Mouse (Mus musculus): ENCODE measurements around the gene Sbf2. TPM values are rescaled to one million over a fixed set of nuclear protein-coding genes. Genes with fewer than 3 reads are reported as not detected.
"Not testable (repeated sequence)": the region's sequence is repeated elsewhere in the genome, so short reads cannot be mapped to it uniquely, and the experiment has no call there.

Gene Sbf2
- polyA plus RNA-seq, 1 experiment from 2014 or later: 35.4 TPM

- Histone ChIP-seq H3K4me2 (no peak overlapping the region), H3K27ac (ENCODE audit: low read depth, low read length) (no peak overlapping the region), H3K36me3 (ENCODE audit: control insufficient read depth, insufficient read depth, low read length) (no peaks in the 10 kb centered on the region), H3K4me1 (ENCODE audit: control insufficient read depth, insufficient read depth, low read length) (no peaks in the 10 kb centered on the region), H3K9me3 (replicated peaks; ENCODE audit: control insufficient read depth, low read length) (no peaks in the 10 kb centered on the region), H3K4me3 (ENCODE audit: low read depth, low read length) (no peak overlapping the region), H3K27me3 (ENCODE audit: control insufficient read depth, insufficient read depth, low read length) (no peaks in the 10 kb centered on the region), H3K9ac (ENCODE audit: low read depth, low read length) (no peak overlapping the region)
- no peak for ATAC-seq (replicated peaks; ENCODE audit: insufficient number of reproducible peaks, low FRiP score, low TSS enrichment)
- 79% methylated on average over 5 of the region's 5 CpGs for WGBS (ENCODE audit: insufficient replicate concordance)
These were observed 200.4 kb downstream of the Sbf2 start for GRCm38 (mm10) chr7:110414276-110414675.

- WGBS (ENCODE audit: insufficient replicate concordance): 70% methylated on average over 1 of the region's 1 CpGs
These were observed 212.6 kb downstream of the Sbf2 start for GRCm38 (mm10) chr7:110402092-110402491.

GRCm38 (mm10) chr7:110392576-110392975 is 222.1 kb downstream of the Sbf2 start:
- Histone ChIP-seq H3K4me2 (no peak overlapping the region), H3K9me3 (replicated peaks; ENCODE audit: control insufficient read depth, low read length) (no peaks in the 10 kb centered on the region), H3K27me3 (ENCODE audit: control insufficient read depth, insufficient read depth, low read length) (no peaks in the 10 kb centered on the region), H3K27ac (ENCODE audit: low read depth, low read length) (no peak overlapping the region), H3K4me3 (ENCODE audit: low read depth, low read length) (no peak overlapping the region), H3K36me3 (ENCODE audit: control insufficient read depth, insufficient read depth, low read length) (no peaks in the 10 kb centered on the region), H3K9ac (ENCODE audit: low read depth, low read length) (no peak overlapping the region), H3K4me1 (ENCODE audit: control insufficient read depth, insufficient read depth, low read length) (no peaks in the 10 kb centered on the region; the same call in 1 of the 2 replicates)
- 54% methylated on average over 6 of the region's 6 CpGs for WGBS (ENCODE audit: insufficient replicate concordance)
- no peak for ATAC-seq (replicated peaks; ENCODE audit: insufficient number of reproducible peaks, low FRiP score, low TSS enrichment)

More at GRCm38 (mm10) chr7:110402092-110402491, 212.6 kb downstream of the Sbf2 start:
- Histone ChIP-seq H3K36me3 (ENCODE audit: control insufficient read depth, insufficient read depth, low read length) (no peaks in the 10 kb centered on the region), H3K9ac (ENCODE audit: low read depth, low read length) (no peak overlapping the region), H3K4me3 (ENCODE audit: low read depth, low read length) (no peak overlapping the region), H3K27ac (ENCODE audit: low read depth, low read length) (no peak overlapping the region), H3K4me1 (ENCODE audit: control insufficient read depth, insufficient read depth, low read length) (no peaks in the 10 kb centered on the region), H3K27me3 (ENCODE audit: control insufficient read depth, insufficient read depth, low read length) (no peaks in the 10 kb centered on the region), H3K4me2 (no peak overlapping the region), H3K9me3 (replicated peaks; ENCODE audit: control insufficient read depth, low read length) (no peaks in the 10 kb centered on the region)
- no peak for ATAC-seq (replicated peaks; ENCODE audit: insufficient number of reproducible peaks, low FRiP score, low TSS enrichment)

- H3K9ac ChIP-seq (ENCODE audit: low read depth, low read length): no peak overlapping the region
- no peak overlapping the region for H3K4me3 ChIP-seq (ENCODE audit: low read depth, low read length)
- H3K27ac ChIP-seq (ENCODE audit: low read depth, low read length): no peak overlapping the region
- no peaks in the 10 kb centered on the region for H3K27me3 ChIP-seq (ENCODE audit: control insufficient read depth, insufficient read depth, low read length)
- WGBS (ENCODE audit: insufficient replicate concordance): 64% methylated on average over 2 of the region's 2 CpGs
- no peak for ATAC-seq (replicated peaks; ENCODE audit: insufficient number of reproducible peaks, low FRiP score, low TSS enrichment)
- no peaks in the 10 kb centered on the region for H3K9me3 ChIP-seq (replicated peaks; ENCODE audit: control insufficient read depth, low read length)
- no peaks in the 10 kb centered on the region; the same call in 1 of the 2 replicates for H3K4me1 ChIP-seq (ENCODE audit: control insufficient read depth, insufficient read depth, low read length)
- no peak overlapping the region for H3K4me2 ChIP-seq
- no peaks in the 10 kb centered on the region for H3K36me3 ChIP-seq (ENCODE audit: control insufficient read depth, insufficient read depth, low read length)
These were observed 223.1 kb downstream of the Sbf2 start for GRCm38 (mm10) chr7:110391632-110392031.

GRCm38 (mm10) chr7:110388889-110389288 is 225.8 kb downstream of the Sbf2 start:
- H3K4me3 ChIP-seq (ENCODE audit: low read depth, low read length); H3K27me3 ChIP-seq (ENCODE audit: control insufficient read depth, insufficient read depth, low read length); H3K4me2 ChIP-seq; H3K9me3 ChIP-seq (replicated peaks; ENCODE audit: control insufficient read depth, low read length); ATAC-seq (replicated peaks; ENCODE audit: insufficient number of reproducible peaks, low FRiP score, low TSS enrichment); H3K27ac ChIP-seq (ENCODE audit: low read depth, low read length); H3K36me3 ChIP-seq (ENCODE audit: control insufficient read depth, insufficient read depth, low read length); H3K4me1 ChIP-seq (ENCODE audit: control insufficient read depth, insufficient read depth, low read length); H3K9ac ChIP-seq (ENCODE audit: low read depth, low read length): not testable (repeated sequence)
- WGBS (ENCODE audit: insufficient replicate concordance): 65% methylated on average over 2 of the region's 2 CpGs

GRCm38 (mm10) chr7:110387565-110387964 is 227.2 kb downstream of the Sbf2 start:
- no peaks in the 10 kb centered on the region for H3K9me3 ChIP-seq (replicated peaks; ENCODE audit: control insufficient read depth, low read length)
- no peaks in the 10 kb centered on the region; the same call in 1 of the 2 replicates for H3K4me1 ChIP-seq (ENCODE audit: control insufficient read depth, insufficient read depth, low read length)
- H3K4me3 ChIP-seq (ENCODE audit: low read depth, low read length): no peak overlapping the region
- no peak overlapping the region for H3K27ac ChIP-seq (ENCODE audit: low read depth, low read length)
- ATAC-seq (replicated peaks; ENCODE audit: insufficient number of reproducible peaks, low FRiP score, low TSS enrichment): no peak
- no peak overlapping the region for H3K4me2 ChIP-seq
- no peaks in the 10 kb centered on the region for H3K36me3 ChIP-seq (ENCODE audit: control insufficient read depth, insufficient read depth, low read length)
- H3K27me3 ChIP-seq (ENCODE audit: control insufficient read depth, insufficient read depth, low read length): no peaks in the 10 kb centered on the region
- WGBS (ENCODE audit: insufficient replicate concordance): 38% methylated on average over 2 of the region's 2 CpGs
- H3K9ac ChIP-seq (ENCODE audit: low read depth, low read length): no peak overlapping the region

DNA sequence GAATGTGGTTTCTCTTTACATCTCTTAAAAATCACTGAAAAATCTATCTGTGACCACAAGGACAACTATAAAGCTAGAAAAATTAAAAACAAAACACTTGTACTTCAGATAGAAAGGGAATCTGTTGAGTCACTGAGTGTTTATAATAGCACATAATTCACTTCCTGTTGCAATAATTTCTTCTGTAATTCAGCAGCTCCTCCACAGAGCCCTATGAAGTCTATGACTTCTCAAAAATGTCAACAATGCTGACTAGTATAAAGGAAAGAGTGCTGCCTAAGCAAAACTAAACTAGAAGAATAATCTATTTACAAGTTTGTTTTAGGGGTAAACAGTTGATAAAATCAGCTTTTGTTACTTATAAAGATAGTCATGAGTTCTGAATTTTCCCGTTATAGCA is 229.2 kb downstream of the Sbf2 start:
- WGBS (ENCODE audit: insufficient replicate concordance): 86% methylated on average over 1 of the region's 1 CpGs
- Histone ChIP-seq H3K9ac (ENCODE audit: low read depth, low read length) (no peak overlapping the region), H3K4me3 (ENCODE audit: low read depth, low read length) (no peak overlapping the region), H3K36me3 (ENCODE audit: control insufficient read depth, insufficient read depth, low read length) (no peaks in the 10 kb centered on the region), H3K4me2 (no peak overlapping the region), H3K27me3 (ENCODE audit: control insufficient read depth, insufficient read depth, low read length) (no peaks in the 10 kb centered on the region), H3K27ac (ENCODE audit: low read depth, low read length) (no peak overlapping the region), H3K9me3 (replicated peaks; ENCODE audit: control insufficient read depth, low read length) (no peaks in the 10 kb centered on the region), H3K4me1 (ENCODE audit: control insufficient read depth, insufficient read depth, low read length) (no peaks in the 10 kb centered on the region; the same call in 1 of the 2 replicates)
- no peak for ATAC-seq (replicated peaks; ENCODE audit: insufficient number of reproducible peaks, low FRiP score, low TSS enrichment)

DNA sequence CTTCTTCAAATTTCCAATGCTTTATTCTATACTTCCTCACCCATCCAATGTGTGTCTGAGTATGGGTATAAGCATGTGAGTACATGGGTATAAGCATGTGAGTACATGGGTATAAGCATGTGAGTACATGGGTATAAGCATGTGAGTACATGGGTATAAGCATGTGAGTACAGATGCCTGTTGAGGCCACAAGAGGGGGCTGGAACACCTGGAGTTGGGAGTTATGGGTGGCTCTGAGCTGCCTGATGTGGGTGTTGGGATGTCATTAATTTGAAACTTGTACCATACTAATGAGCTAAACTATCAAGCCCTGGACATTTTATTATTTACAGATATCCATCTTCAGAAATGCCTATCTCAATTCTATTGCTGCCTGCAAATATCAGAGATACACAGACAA is 230.4 kb downstream of the Sbf2 start:
- no peaks in the 10 kb centered on the region for H3K9me3 ChIP-seq (replicated peaks; ENCODE audit: control insufficient read depth, low read length)
- no peaks in the 10 kb centered on the region for H3K27me3 ChIP-seq (ENCODE audit: control insufficient read depth, insufficient read depth, low read length)
- H3K4me1 ChIP-seq (ENCODE audit: control insufficient read depth, insufficient read depth, low read length): peaks cover 3% of the 10 kb centered on the region
- no peak overlapping the region for H3K27ac ChIP-seq (ENCODE audit: low read depth, low read length)
- H3K4me3 ChIP-seq (ENCODE audit: low read depth, low read length): no peak overlapping the region
- H3K4me2 ChIP-seq: no peak overlapping the region
- no peak for ATAC-seq (replicated peaks; ENCODE audit: insufficient number of reproducible peaks, low FRiP score, low TSS enrichment)
- H3K36me3 ChIP-seq (ENCODE audit: control insufficient read depth, insufficient read depth, low read length): no peaks in the 10 kb centered on the region
- H3K9ac ChIP-seq (ENCODE audit: low read depth, low read length): no peak overlapping the region

DNA sequence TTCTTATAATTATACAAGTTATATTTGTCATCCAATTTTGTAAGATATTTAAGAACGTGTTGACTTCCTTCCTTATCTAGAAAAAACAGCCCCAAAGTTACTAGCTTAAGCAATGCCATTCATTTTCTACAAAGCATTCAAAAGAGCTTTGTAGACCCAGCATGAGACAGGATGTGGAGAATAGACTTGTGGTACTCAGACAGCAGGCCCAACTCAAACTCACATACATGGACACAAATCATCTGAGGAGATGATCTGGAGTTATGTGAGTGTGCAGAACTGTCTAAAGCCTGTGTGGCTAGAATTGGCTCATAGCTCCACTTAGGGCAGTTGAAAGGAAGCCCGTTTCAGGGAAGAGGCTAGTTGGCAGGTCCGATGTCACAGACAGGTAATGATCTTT is 233.1 kb downstream of the Sbf2 start:
- Histone ChIP-seq H3K27ac (ENCODE audit: low read depth, low read length) (no peak overlapping the region), H3K4me2 (no peak overlapping the region), H3K27me3 (ENCODE audit: control insufficient read depth, insufficient read depth, low read length) (no peaks in the 10 kb centered on the region), H3K4me3 (ENCODE audit: low read depth, low read length) (no peak overlapping the region), H3K9me3 (replicated peaks; ENCODE audit: control insufficient read depth, low read length) (no peaks in the 10 kb centered on the region), H3K4me1 (ENCODE audit: control insufficient read depth, insufficient read depth, low read length) (peaks cover 4% of the 10 kb centered on the region; the same call in 1 of the 2 replicates), H3K36me3 (ENCODE audit: control insufficient read depth, insufficient read depth, low read length) (no peaks in the 10 kb centered on the region), H3K9ac (ENCODE audit: low read depth, low read length) (no peak overlapping the region)
- WGBS (ENCODE audit: insufficient replicate concordance): 61% methylated on average over 3 of the region's 3 CpGs
- no peak for ATAC-seq (replicated peaks; ENCODE audit: insufficient number of reproducible peaks, low FRiP score, low TSS enrichment)

Measured in heart, embryonic 11.5 days (tissue).